Mouse (Mus musculus): ENCODE measurements at regions not wholly inside any gene's neighbourhood (a gene's known extent, or its start where the extent isn't known, plus 50 kb on each side); places are given as distances from the start of the nearest gene placed in this dataset.

GRCm38 (mm10) chr8:89787050-89787905 lies 560.9 kb downstream of the Tox3 start:
- WGBS, result 50% methylated on average over 17 of the region's 17 CpGs
- no peak overlapping the region for H3K4me3 ChIP-seq (ENCODE audit: low read depth, low read length)
- H3K4me2 ChIP-seq, result no peak overlapping the region
- ATAC-seq (ENCODE audit: low FRiP score) (no peak), DNase-seq (ENCODE audit: low spot score, missing footprints) (no peak)
- H3K4me1 ChIP-seq (ENCODE audit: control insufficient read depth, insufficient read depth, low read length), result peaks cover 15% of the 10 kb centered on the region
- H3K27me3 ChIP-seq (ENCODE audit: control insufficient read depth, insufficient read depth, low read length), result peaks cover 2% of the 10 kb centered on the region; the same call in 1 of the 2 replicates
- H3K36me3 ChIP-seq (ENCODE audit: control insufficient read depth, insufficient read depth, low read length), result no peaks in the 10 kb centered on the region
- H3K27ac ChIP-seq (ENCODE audit: low read depth, low read length), result no peak overlapping the region
- no peak overlapping the region for H3K9ac ChIP-seq (ENCODE audit: low read length)
- no peaks in the 10 kb centered on the region for H3K9me3 ChIP-seq (ENCODE audit: control insufficient read depth, low read length)

GRCm38 (mm10) chr8:89785011-89785410 lies 563.1 kb downstream of the Tox3 start:
- 21% methylated on average over 7 of the region's 7 CpGs for whole genome bisulfite sequencing
- Histone ChIP-seq H3K9ac (ENCODE audit: low read length) (no peak overlapping the region), H3K36me3 (ENCODE audit: control insufficient read depth, insufficient read depth, low read length) (no peaks in the 10 kb centered on the region), H3K27ac (ENCODE audit: low read depth, low read length) (no peak overlapping the region), H3K27me3 (ENCODE audit: control insufficient read depth, insufficient read depth, low read length) (peaks cover 2% of the 10 kb centered on the region; the same call in 1 of the 2 replicates), H3K4me3 (ENCODE audit: low read depth, low read length) (no peak overlapping the region), H3K4me2 (no peak overlapping the region), H3K9me3 (ENCODE audit: control insufficient read depth, low read length) (no peaks in the 10 kb centered on the region), H3K4me1 (ENCODE audit: control insufficient read depth, insufficient read depth, low read length) (peaks cover 20% of the 10 kb centered on the region)
- ATAC-seq (ENCODE audit: low FRiP score) (no peak), DNase-seq (ENCODE audit: low spot score, missing footprints) (peak; percentile 99)

GRCm38 (mm10) chr8:89783311-89783710 lies 564.8 kb downstream of the Tox3 start:
- ATAC-seq (ENCODE audit: low FRiP score), result no peak
- Histone ChIP-seq H3K4me2 (no peak overlapping the region), H3K27ac (ENCODE audit: low read depth, low read length) (no peak overlapping the region)

GRCm38 (mm10) chr8:89766387-89766786 lies 581.8 kb downstream of the Tox3 start:
- peak; percentile 39 for DNase-seq (ENCODE audit: low spot score, missing footprints)
- ATAC-seq (ENCODE audit: low FRiP score), result no peak
- no peak overlapping the region for H3K9ac ChIP-seq (ENCODE audit: low read length)
- H3K9me3 ChIP-seq (ENCODE audit: control insufficient read depth, low read length), result no peaks in the 10 kb centered on the region
- H3K4me1 ChIP-seq (ENCODE audit: control insufficient read depth, insufficient read depth, low read length), result no peaks in the 10 kb centered on the region
- H3K36me3 ChIP-seq (ENCODE audit: control insufficient read depth, insufficient read depth, low read length), result no peaks in the 10 kb centered on the region
- no peak overlapping the region for H3K4me3 ChIP-seq (ENCODE audit: low read depth, low read length)
- H3K27me3 ChIP-seq (ENCODE audit: control insufficient read depth, insufficient read depth, low read length), result no peaks in the 10 kb centered on the region
- WGBS, result 61% methylated on average over 4 of the region's 4 CpGs
- H3K27ac ChIP-seq (ENCODE audit: low read depth, low read length), result no peak overlapping the region
- no peak overlapping the region for H3K4me2 ChIP-seq

More at GRCm38 (mm10) chr8:89783311-89783710, 564.8 kb downstream of the Tox3 start:
- H3K4me3 ChIP-seq (ENCODE audit: low read depth, low read length), result no peak overlapping the region
- H3K36me3 ChIP-seq (ENCODE audit: control insufficient read depth, insufficient read depth, low read length), result no peaks in the 10 kb centered on the region
- peak; percentile 91 for DNase-seq (ENCODE audit: low spot score, missing footprints)
- peaks cover 2% of the 10 kb centered on the region; the same call in 1 of the 2 replicates for H3K27me3 ChIP-seq (ENCODE audit: control insufficient read depth, insufficient read depth, low read length)
- 76% methylated on average over 5 of the region's 5 CpGs for WGBS
- no peaks in the 10 kb centered on the region for H3K9me3 ChIP-seq (ENCODE audit: control insufficient read depth, low read length)
- H3K9ac ChIP-seq (ENCODE audit: low read length), result no peak overlapping the region
- peaks cover 20% of the 10 kb centered on the region for H3K4me1 ChIP-seq (ENCODE audit: control insufficient read depth, insufficient read depth, low read length)

DNA sequence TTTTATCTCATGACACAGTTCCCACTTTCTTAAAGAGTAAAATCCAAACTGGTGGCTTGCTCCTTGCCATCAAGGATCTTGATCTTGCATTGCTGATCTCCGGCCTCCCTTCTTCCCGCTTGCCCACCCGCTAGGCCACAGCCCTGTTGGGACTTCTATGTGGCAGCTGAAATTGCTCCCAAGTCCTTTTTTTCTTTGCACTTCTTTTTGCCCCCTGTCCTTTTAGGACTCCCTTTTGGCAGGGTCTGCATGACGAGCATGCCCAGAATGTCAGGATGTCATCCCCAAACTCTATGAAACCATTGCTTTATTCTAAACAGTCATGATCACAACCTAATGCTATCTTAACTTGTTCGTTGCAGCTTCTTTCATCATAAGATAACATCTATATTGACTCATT lies 588.6 kb downstream of the Tox3 start:
- Histone ChIP-seq H3K4me3 (ENCODE audit: low read depth, low read length) (no peak overlapping the region), H3K4me1 (ENCODE audit: control insufficient read depth, insufficient read depth, low read length) (no peaks in the 10 kb centered on the region), H3K9me3 (ENCODE audit: control insufficient read depth, low read length) (no peaks in the 10 kb centered on the region), H3K27me3 (ENCODE audit: control insufficient read depth, insufficient read depth, low read length) (no peaks in the 10 kb centered on the region), H3K27ac (ENCODE audit: low read depth, low read length) (no peak overlapping the region), H3K4me2 (no peak overlapping the region), H3K36me3 (ENCODE audit: control insufficient read depth, insufficient read depth, low read length) (no peaks in the 10 kb centered on the region), H3K9ac (ENCODE audit: low read length) (no peak overlapping the region)
- WGBS, result 95% methylated on average over 5 of the region's 5 CpGs
- ATAC-seq (ENCODE audit: low FRiP score) (no peak), DNase-seq (ENCODE audit: low spot score, missing footprints) (peak; percentile 51)

DNA sequence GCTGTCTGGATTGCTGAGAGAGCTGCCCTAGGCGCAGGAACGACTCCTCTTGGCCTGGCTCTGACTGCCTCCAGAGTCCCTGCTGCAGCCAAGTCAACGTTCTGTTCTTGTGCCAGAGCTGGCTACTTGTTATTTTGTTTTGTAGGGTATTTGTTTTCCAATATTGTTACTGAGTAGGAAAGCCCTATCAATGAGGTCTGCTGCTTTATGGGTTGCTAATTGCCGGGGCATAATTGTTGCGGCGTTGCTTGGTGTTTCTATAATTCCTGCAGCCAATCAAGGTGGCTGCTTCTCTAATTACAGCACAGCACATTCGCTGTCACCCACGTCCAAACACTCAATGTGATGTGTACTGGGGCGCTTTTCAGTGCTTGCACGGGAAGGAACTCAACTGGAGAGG lies 589.4 kb downstream of the Tox3 start:
- no peak overlapping the region for H3K4me3 ChIP-seq (ENCODE audit: low read depth, low read length)
- no peak overlapping the region for H3K27ac ChIP-seq (ENCODE audit: low read depth, low read length)
- H3K4me1 ChIP-seq (ENCODE audit: control insufficient read depth, insufficient read depth, low read length), result no peaks in the 10 kb centered on the region
- H3K9me3 ChIP-seq (ENCODE audit: control insufficient read depth, low read length), result no peaks in the 10 kb centered on the region
- 73% methylated on average over 10 of the region's 10 CpGs for WGBS
- no peak overlapping the region for H3K9ac ChIP-seq (ENCODE audit: low read length)
- no peak for DNase-seq (ENCODE audit: low spot score, missing footprints)
- no peaks in the 10 kb centered on the region for H3K27me3 ChIP-seq (ENCODE audit: control insufficient read depth, insufficient read depth, low read length)
- ATAC-seq (ENCODE audit: low FRiP score), result no peak
- H3K36me3 ChIP-seq (ENCODE audit: control insufficient read depth, insufficient read depth, low read length), result no peaks in the 10 kb centered on the region
- H3K4me2 ChIP-seq, result no peak overlapping the region

GRCm38 (mm10) chr8:89755951-89756350 lies 592.2 kb downstream of the Tox3 start:
- Histone ChIP-seq H3K36me3 (ENCODE audit: control insufficient read depth, insufficient read depth, low read length) (no peaks in the 10 kb centered on the region), H3K9ac (ENCODE audit: low read length) (no peak overlapping the region), H3K27me3 (ENCODE audit: control insufficient read depth, insufficient read depth, low read length) (no peaks in the 10 kb centered on the region), H3K9me3 (ENCODE audit: control insufficient read depth, low read length) (no peaks in the 10 kb centered on the region), H3K4me2 (no peak overlapping the region), H3K4me3 (ENCODE audit: low read depth, low read length) (no peak overlapping the region), H3K27ac (ENCODE audit: low read depth, low read length) (no peak overlapping the region), H3K4me1 (ENCODE audit: control insufficient read depth, insufficient read depth, low read length) (no peaks in the 10 kb centered on the region)
- 64% methylated on average over 3 of the region's 3 CpGs for whole genome bisulfite sequencing
- ATAC-seq (ENCODE audit: low FRiP score) (no peak), DNase-seq (ENCODE audit: low spot score, missing footprints) (no peak)

- H3K9me3 ChIP-seq (ENCODE audit: control insufficient read depth, low read length), result no peaks in the 10 kb centered on the region
- no peak overlapping the region for H3K9ac ChIP-seq (ENCODE audit: low read length)
- H3K4me1 ChIP-seq (ENCODE audit: control insufficient read depth, insufficient read depth, low read length), result no peaks in the 10 kb centered on the region
- H3K27ac ChIP-seq (ENCODE audit: low read depth, low read length), result no peak overlapping the region
- ATAC-seq (ENCODE audit: low FRiP score) (no peak), DNase-seq (ENCODE audit: low spot score, missing footprints) (no peak)
- H3K27me3 ChIP-seq (ENCODE audit: control insufficient read depth, insufficient read depth, low read length), result no peaks in the 10 kb centered on the region
- 89% methylated on average over 3 of the region's 3 CpGs for WGBS
- no peaks in the 10 kb centered on the region for H3K36me3 ChIP-seq (ENCODE audit: control insufficient read depth, insufficient read depth, low read length)
- H3K4me2 ChIP-seq, result no peak overlapping the region
- H3K4me3 ChIP-seq (ENCODE audit: low read depth, low read length), result no peak overlapping the region
Observed at GRCm38 (mm10) chr8:89751201-89751600, 596.9 kb downstream of the Tox3 start.

GRCm38 (mm10) chr8:89747726-89748125 lies 600.4 kb downstream of the Tox3 start:
- H3K36me3 ChIP-seq (ENCODE audit: control insufficient read depth, insufficient read depth, low read length), result no peaks in the 10 kb centered on the region
- no peak for DNase-seq (ENCODE audit: low spot score, missing footprints)
- no peak overlapping the region for H3K27ac ChIP-seq (ENCODE audit: low read depth, low read length)
- no peak overlapping the region for H3K4me3 ChIP-seq (ENCODE audit: low read depth, low read length)
- H3K4me1 ChIP-seq (ENCODE audit: control insufficient read depth, insufficient read depth, low read length), result no peaks in the 10 kb centered on the region
- no peaks in the 10 kb centered on the region for H3K27me3 ChIP-seq (ENCODE audit: control insufficient read depth, insufficient read depth, low read length)
- 80% methylated on average over 4 of the region's 4 CpGs for WGBS
- no peaks in the 10 kb centered on the region for H3K9me3 ChIP-seq (ENCODE audit: control insufficient read depth, low read length)
- no peak overlapping the region for H3K4me2 ChIP-seq
- H3K9ac ChIP-seq (ENCODE audit: low read length), result no peak overlapping the region
- ATAC-seq (ENCODE audit: low FRiP score), result no peak
